Comparison of ENCODE assay signal across 14 mouse cellular contexts in the genomic region with DNA sequence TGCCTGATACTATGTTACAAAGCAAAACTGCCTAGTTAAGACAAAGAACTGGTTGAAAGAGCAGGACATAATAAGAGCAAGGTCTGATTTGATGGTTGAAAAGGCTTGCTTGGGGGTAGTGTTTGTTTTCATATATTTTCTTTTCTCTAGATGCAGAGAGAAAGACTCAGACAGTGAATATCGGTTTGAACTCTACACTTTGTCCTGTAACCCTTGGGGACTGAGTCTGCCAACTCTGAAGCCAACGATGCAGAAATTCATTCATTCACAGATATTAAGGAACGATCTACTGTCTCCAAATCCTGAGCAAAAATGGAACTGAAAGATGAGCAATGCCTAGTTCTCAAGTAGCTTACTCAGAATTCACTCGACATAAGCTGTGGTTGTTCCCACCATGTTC. TPM values are rescaled to one million over a fixed set of nuclear protein-coding genes. Genes with fewer than 3 reads are reported as not detected.
DNase-seq lines count a peak whose midpoint lies in the region; ATAC-seq and TF ChIP-seq lines count a peak whose summit lies in the region.
"Had no signal": no experiment of that assay in that cellular context is flagged by ENCODE, and none has a peak within 500 bp of the region (broad histone marks: within the 10 kb centered on the region; RNA-seq: fewer than 3 reads in every experiment).

No protein-coding gene starts in this region.

- H3K4me2 ChIP-seq in heart, embryonic 14.5 days (ENCODE audit: low read length), result no peak overlapping the region
- peak overlapping the region; percentile 19; the same call in 1 of the 2 replicates for H3K4me2 ChIP-seq in kidney, embryonic 15.5 days
- H3K4me2 ChIP-seq in CH12.LX (ENCODE audit: insufficient read depth, low read depth, poor library complexity, severe bottlenecking), result peak overlapping the region; percentile 61
- H3K4me2 ChIP-seq: heart, embryonic 12.5 days; limb, embryonic 12.5 days had no signal

- TF ChIP-seq CTCF in CH12.LX (conservative IDR thresholded peaks at IDR 0.05 in 1 of 2, IDR thresholded peaks at IDR 0.05 in 1 of 2; ENCODE audit: low read depth in 2 of 2, low read length in 2 of 2), result no peak

- no peak for TF ChIP-seq RAD21 in CH12.LX (IDR thresholded peaks at IDR 0.05; ENCODE audit: low read depth, low read length)

- H3K4me1 ChIP-seq in heart, embryonic 14.5 days (ENCODE audit: control insufficient read depth in 2 of 2, insufficient read depth in 2 of 2, low read length in 2 of 2), result peaks cover 17 to 21% of the 10 kb centered on the region in 2 experiments
- H3K4me1 ChIP-seq in kidney, embryonic 15.5 days, result peaks cover 41% of the 10 kb centered on the region
- H3K4me1 ChIP-seq in CH12.LX (ENCODE audit: control insufficient read depth in 1 of 2, insufficient read depth in 2 of 2), result peaks cover 8 to 18% of the 10 kb centered on the region in 2 experiments; a peak in 3 of 4 replicates

- intact Hi-C loops in heart, postnatal 36 days (cut with DNase I), result no loop called here

- no peak for DNase-seq in heart, postnatal 36 days
- DNase-seq in kidney, postnatal 14 days, result no peak
- DNase-seq in A20 (ENCODE audit: low read depth, low spot score), result peak; percentile 60
- DNase-seq in CH12.LX (ENCODE audit: extremely low read depth), result peak; percentile 16
- DNase-seq in frontal cortex, postnatal 25 days (ENCODE audit: low spot score in 2 of 2), result no peak
- DNase-seq: cerebellum, adult 8-10 months; thymus, adult 2 months had no signal

- in situ Hi-C loops in CH12.LX (cut with MboI; ENCODE audit: low pct_ligation_motif_present, low pct_unique_long_range_greater_than_20kb, low sequenced_read_pairs), result no loop called here

- TF ChIP-seq POLR2A in CH12.LX (IDR thresholded peaks at IDR 0.05; ENCODE audit: low read depth, low read length), result no peak

- no peaks in the 10 kb centered on the region for H3K9me3 ChIP-seq in heart, embryonic 14.5 days (ENCODE audit: control insufficient read depth, low read length)
- H3K9me3 ChIP-seq in kidney, embryonic 15.5 days (replicated peaks), result no peaks in the 10 kb centered on the region
- peaks cover 3% of the 10 kb centered on the region for H3K9me3 ChIP-seq in CH12.LX (replicated peaks; ENCODE audit: low read length)
- H3K9me3 ChIP-seq: limb, embryonic 12.5 days had no signal

- no peak overlapping the region for H3K9ac ChIP-seq in heart, embryonic 14.5 days (ENCODE audit: low read length)
- H3K9ac ChIP-seq in kidney, embryonic 15.5 days, result no peak overlapping the region
- H3K9ac ChIP-seq in CH12.LX (ENCODE audit: insufficient read depth, low read depth), result no peak overlapping the region
- H3K9ac ChIP-seq: heart, embryonic 12.5 days; limb, embryonic 12.5 days had no signal

- no peaks in the 10 kb centered on the region for H3K36me3 ChIP-seq in heart, embryonic 14.5 days (ENCODE audit: control insufficient read depth, insufficient read depth, low read length)
- no peaks in the 10 kb centered on the region for H3K36me3 ChIP-seq in kidney, embryonic 15.5 days
- no peaks in the 10 kb centered on the region for H3K36me3 ChIP-seq in CH12.LX (replicated peaks in 1 of 2; ENCODE audit: control insufficient read depth in 1 of 2, insufficient read depth in 1 of 2, low read length in 1 of 2)
- H3K36me3 ChIP-seq: heart, embryonic 12.5 days; limb, embryonic 12.5 days had no signal

- 90% methylated on average over 4 of the region's 4 CpGs for WGBS in heart, embryonic 14.5 days
- 50% methylated on average over 4 of the region's 4 CpGs for WGBS in kidney, embryonic 15.5 days

- no peaks in the 10 kb centered on the region for H3K27me3 ChIP-seq in heart, embryonic 14.5 days (ENCODE audit: control insufficient read depth, insufficient read depth, low read length)
- H3K27me3 ChIP-seq in kidney, embryonic 15.5 days, result no peaks in the 10 kb centered on the region
- H3K27me3 ChIP-seq in CH12.LX (replicated peaks), result no peaks in the 10 kb centered on the region
- H3K27me3 ChIP-seq: heart, embryonic 12.5 days; limb, embryonic 12.5 days had no signal

- H3K4me3 ChIP-seq in heart, embryonic 14.5 days (ENCODE audit: control insufficient read depth in 1 of 2, insufficient read depth in 1 of 2, low read depth in 1 of 2, low read length in 2 of 2), result no peak overlapping the region
- H3K4me3 ChIP-seq in kidney, embryonic 15.5 days (replicated peaks), result no peak overlapping the region
- no peak overlapping the region for H3K4me3 ChIP-seq in CH12.LX (replicated peaks in 1 of 3; ENCODE audit: low read depth in 2 of 3, low read length in 2 of 3, poor library complexity in 1 of 3)
- H3K4me3 ChIP-seq: heart, embryonic 12.5 days; limb, embryonic 12.5 days had no signal

- dilution Hi-C loops in CH12.LX (cut with MboI; ENCODE audit: extremely low pct_ligation_motif_present, extremely low pct_unique_long_range_greater_than_20kb, low sequenced_read_pairs), result no loop called here

- no peak for TF ChIP-seq EP300 in CH12.LX (IDR thresholded peaks at IDR 0.05; ENCODE audit: low read length)

- peak overlapping the region; percentile 81 to 90 for H3K27ac ChIP-seq in heart, embryonic 14.5 days (replicated peaks in 1 of 2; ENCODE audit: control insufficient read depth in 1 of 2, insufficient read depth in 1 of 2, low read depth in 2 of 2, low read length in 2 of 2)
- H3K27ac ChIP-seq in kidney, embryonic 15.5 days, result peak overlapping the region; percentile 90
- no peak overlapping the region for H3K27ac ChIP-seq in CH12.LX (ENCODE audit: insufficient read depth, low read depth)
- H3K27ac ChIP-seq: limb, embryonic 12.5 days had no signal

- H3K79me2 ChIP-seq in CH12.LX (replicated peaks; ENCODE audit: control insufficient read depth, extremely low read depth, insufficient read depth, poor library complexity, severe bottlenecking), result no peaks in the 10 kb centered on the region

- ATAC-seq in heart, embryonic 14.5 days (ENCODE audit: insufficient number of reproducible peaks, insufficient read depth, low FRiP score, low read depth), result no peak
- ATAC-seq in kidney, embryonic 15.5 days (replicated peaks; ENCODE audit: low FRiP score), result no peak
- ATAC-seq: forebrain, embryonic 14.5 days; inflammation-experienced regulatory T-cells, adult 6 months; midbrain, embryonic 16.5 days had no signal

TF ChIP-seq in CH12.LX, 34 proteins besides CTCF, POLR2A, EP300 and RAD21:
- no peak for TF ChIP-seq USF1 (IDR thresholded peaks at IDR 0.05; ENCODE audit: low read depth, low read length)
- no peak for TF ChIP-seq MAZ (IDR thresholded peaks at IDR 0.05; ENCODE audit: low read depth, low read length)
- no peak for TF ChIP-seq TCF12 (IDR thresholded peaks at IDR 0.05; ENCODE audit: low read depth, low read length)
- no peak for TF ChIP-seq ZC3H11A (IDR thresholded peaks at IDR 0.05; ENCODE audit: low read depth, low read length)
- no peak for TF ChIP-seq IRF4 (IDR thresholded peaks at IDR 0.05; ENCODE audit: low read depth, low read length)
- TF ChIP-seq ZNF384 (IDR thresholded peaks at IDR 0.05; ENCODE audit: low read depth, low read length), result no peak
- no peak for TF ChIP-seq HCFC1 (IDR thresholded peaks at IDR 0.05; ENCODE audit: low read depth, low read length)
- no peak for TF ChIP-seq BHLHE40 (IDR thresholded peaks at IDR 0.05; ENCODE audit: low read depth, low read length)
- TF ChIP-seq MAFK (IDR thresholded peaks at IDR 0.05; ENCODE audit: insufficient replicate concordance, low read length), result no peak
- TF ChIP-seq SIN3A (IDR thresholded peaks at IDR 0.05; ENCODE audit: low read length), result no peak

RNA-seq across cellular contexts. Expression of a gene that starts 39.7 kb away (rescaled TPM):
- polyA plus RNA-seq in heart, embryonic 14.5 days (2014; fragmentation: Nextera tagmentation; extraction: Ambion mirVana), result 2.6 and 3.4 TPM in 2 replicates
- 10 to 100 TPM; 24.6 to 36.3 TPM for total RNA-seq in heart, postnatal 36 days (2021)
- 3.0 and 3.2 TPM in 2 replicates for polyA plus RNA-seq in kidney, embryonic 15.5 days (2015; fragmentation: Nextera tagmentation; extraction: Ambion mirVana)
- total RNA-seq in CH12.LX (2012; rRNA removed) (1.2 TPM in 2 replicates), CH12.LX (2014; rRNA removed) (1.4 and 1.6 TPM in 2 replicates)
- 3.2 and 3.4 TPM in 2 replicates for polyA plus RNA-seq in CH12.LX (2012; ENCODE audit: insufficient read length, low read depth)
- polyA plus RNA-seq: inflammation-experienced regulatory T-cells, adult 6 months had no signal

RNA-seq across cellular contexts. Expression of a gene that starts 53.7 kb away (rescaled TPM):
- 106 and 116 TPM in 2 replicates for polyA plus RNA-seq in heart, embryonic 14.5 days (2014; fragmentation: Nextera tagmentation; extraction: Ambion mirVana)
- 10 to 100 TPM; 28.4 to 32.0 TPM for total RNA-seq in heart, postnatal 36 days (2021)
- 89.9 and 94.3 TPM in 2 replicates for polyA plus RNA-seq in kidney, embryonic 15.5 days (2015; fragmentation: Nextera tagmentation; extraction: Ambion mirVana)
- total RNA-seq in CH12.LX (2012; rRNA removed) (35.0 and 40.6 TPM in 2 replicates), CH12.LX (2014; rRNA removed) (24.4 and 25.2 TPM in 2 replicates)
- polyA plus RNA-seq in CH12.LX (2012; ENCODE audit: insufficient read length, low read depth), result 66.6 and 71.2 TPM in 2 replicates

Comparison
In these comparisons a context has a peak if more than half of its experiments do, and no peak if none do; other contexts are left out.
1. DNase-seq: peak in A20 (single experiment) and CH12.LX (single experiment); none in heart, postnatal 36 days (0 of 2), kidney, postnatal 14 days (single experiment) and frontal cortex, postnatal 25 days (0 of 2).